Mouse (Mus musculus): Measurements from ENCODE around the gene Zfp26. TPM values are rescaled to one million over a fixed set of nuclear protein-coding genes. Genes with fewer than 3 reads are reported as not detected.

Zfp26 gene
- 25.5 and 25.6 TPM in 2 replicates for polyA plus RNA-seq (2016; fragmentation: Nextera tagmentation; extraction: Ambion mirVana)

DNA sequence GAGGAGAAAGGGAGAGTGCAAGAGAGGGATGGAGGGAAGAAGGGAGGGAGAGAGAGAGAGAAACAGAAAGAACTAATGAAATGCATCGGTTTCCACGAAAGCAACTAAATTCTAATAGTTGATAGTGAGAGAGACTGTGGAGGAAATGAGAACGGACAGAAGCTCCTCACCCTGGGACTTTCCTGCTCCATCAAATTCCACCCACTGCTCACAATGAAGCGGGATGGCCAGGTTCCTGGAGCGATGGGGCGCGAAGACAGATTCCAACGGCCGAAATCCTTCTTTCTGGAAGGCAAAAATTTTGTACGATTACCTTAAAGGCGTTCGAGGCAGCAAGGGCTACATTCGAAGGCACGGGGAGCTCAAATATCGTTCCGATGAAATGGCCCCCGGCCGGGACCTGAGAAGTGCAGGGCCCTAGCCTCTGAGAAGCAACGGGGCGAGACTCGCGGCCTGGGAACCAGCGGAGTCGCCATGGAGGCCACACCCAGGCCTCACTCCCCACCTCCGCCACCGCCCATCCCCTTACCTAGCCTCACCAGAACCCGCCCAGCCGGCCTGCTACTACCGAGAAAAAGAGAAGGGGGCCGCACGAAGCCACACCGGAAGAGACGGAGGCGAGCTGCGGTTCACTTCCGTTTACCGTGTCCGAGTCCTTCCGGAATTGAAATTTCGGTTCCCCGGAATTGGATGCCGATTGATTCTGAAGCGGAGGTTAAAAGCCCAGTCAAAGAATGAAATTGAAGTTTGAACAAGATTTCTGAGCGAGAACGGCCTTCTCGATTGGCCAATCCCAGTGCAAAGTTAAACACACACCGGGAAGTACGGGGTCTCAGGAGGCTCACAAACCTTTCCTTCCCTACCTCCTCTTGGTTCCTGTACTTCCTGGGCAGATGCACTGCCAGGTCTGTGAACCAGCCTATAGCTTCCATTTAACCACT, at the start of gene Zfp26:
TSS of gene Zfp26 (minus strand) at position 786 of the 941 bp plus-strand sequence.
- peaks cover 8% of the 10 kb centered on the region for H3K4me1 ChIP-seq
- no peaks in the 10 kb centered on the region for H3K9me3 ChIP-seq
- under 1% methylated on average over 48 of the region's 48 CpGs for WGBS
- peaks cover 24% of the 10 kb centered on the region for H3K36me3 ChIP-seq
- peak within 1 kb of the TSS; percentile 60; the same call in 1 of the 2 replicates for H3K27ac ChIP-seq
- no peaks in the 10 kb centered on the region; the same call in 1 of the 2 replicates for H3K27me3 ChIP-seq (replicated peaks)
- H3K4me3 ChIP-seq, result peak within 1 kb of the TSS; percentile 78
- H3K4me2 ChIP-seq (replicated peaks), result peak within 1 kb of the TSS; percentile 83
- peak within 1 kb of the TSS; percentile 91 for H3K9ac ChIP-seq
- ATAC-seq (ENCODE audit: low FRiP score, low read depth), result peak; percentile 87

- Histone ChIP-seq H3K9ac (no peak overlapping the region), H3K9me3 (no peaks in the 10 kb centered on the region), H3K36me3 (peaks cover 48% of the 10 kb centered on the region), H3K4me2 (replicated peaks) (no peak overlapping the region), H3K27me3 (replicated peaks) (no peaks in the 10 kb centered on the region), H3K27ac (no peak overlapping the region), H3K4me3 (no peak overlapping the region), H3K4me1 (peaks cover 3% of the 10 kb centered on the region)
- 78% methylated on average over 3 of the region's 3 CpGs for WGBS
- no peak for ATAC-seq (ENCODE audit: low FRiP score, low read depth)
These were observed 49.7 kb upstream of the Zfp26 start for GRCm38 (mm10) chr9:20509676-20510075.

- peaks cover 74% of the 10 kb centered on the region for H3K36me3 ChIP-seq
- ATAC-seq (ENCODE audit: low FRiP score, low read depth), result no peak
- H3K27me3 ChIP-seq (replicated peaks), result no peaks in the 10 kb centered on the region
- no peak overlapping the region for H3K9ac ChIP-seq
- no peak overlapping the region for H3K4me2 ChIP-seq (replicated peaks)
- H3K4me1 ChIP-seq, result no peaks in the 10 kb centered on the region
- 93% methylated on average over 5 of the region's 5 CpGs for WGBS
- no peak overlapping the region for H3K4me3 ChIP-seq
- no peaks in the 10 kb centered on the region for H3K9me3 ChIP-seq
- no peak overlapping the region for H3K27ac ChIP-seq
These were observed 44.8 kb upstream of the Zfp26 start for GRCm38 (mm10) chr9:20504801-20505200.

- Histone ChIP-seq H3K36me3 (peaks cover 26% of the 10 kb centered on the region), H3K4me2 (replicated peaks) (peak overlapping the region; percentile 82), H3K9me3 (no peaks in the 10 kb centered on the region), H3K4me3 (peak overlapping the region; percentile 70), H3K27me3 (replicated peaks) (no peaks in the 10 kb centered on the region), H3K4me1 (peaks cover 26% of the 10 kb centered on the region; the same call in 1 of the 2 replicates), H3K27ac (peak overlapping the region; percentile 75), H3K9ac (peak overlapping the region; percentile 76)
- WGBS, result 8% methylated on average over 9 of the region's 9 CpGs
- ATAC-seq (ENCODE audit: low FRiP score, low read depth), result no peak
These were observed 33.3 kb upstream of the Zfp26 start for GRCm38 (mm10) chr9:20493281-20493680.

DNA sequence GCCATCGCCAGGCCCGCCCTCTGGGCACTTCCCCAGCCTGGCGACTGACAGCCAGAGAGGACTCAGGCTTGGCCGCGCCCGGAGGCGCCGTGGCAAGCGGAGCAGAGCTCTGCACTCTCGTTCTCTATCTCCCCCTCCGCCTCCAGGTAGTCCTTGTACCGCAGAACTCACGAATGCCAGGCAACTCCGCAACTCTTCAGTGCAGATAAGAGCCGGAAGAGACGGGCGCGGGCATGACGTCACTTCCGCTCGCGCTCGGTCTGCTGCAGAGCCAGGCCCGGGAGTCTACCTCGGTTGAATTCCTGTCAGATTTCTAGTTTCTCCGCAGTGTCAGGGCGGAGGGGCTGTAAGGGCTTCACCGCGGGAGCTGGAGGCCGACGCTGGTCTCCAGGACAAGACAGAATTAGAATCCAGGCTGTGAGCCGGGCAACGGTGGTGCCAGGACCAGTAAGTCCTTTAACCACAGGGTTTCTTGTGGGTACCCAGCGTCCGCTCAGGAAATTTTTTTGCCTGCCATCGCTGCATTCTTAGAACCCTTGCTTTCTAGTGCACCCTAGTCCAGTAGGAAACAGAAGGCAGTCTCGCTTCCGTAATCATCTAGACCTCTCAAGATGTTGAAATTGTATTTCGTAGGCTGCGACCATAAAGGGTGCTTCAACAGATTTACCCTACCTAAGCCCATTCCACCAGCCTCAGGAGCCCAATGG, 32.7 kb upstream of the Zfp26 start, which contains the start of gene Zfp426:
TSS of gene Zfp426 (minus strand) at position 220 of the 707 bp plus-strand sequence.
- peak within 1 kb of the TSS; percentile 82 for H3K4me2 ChIP-seq (replicated peaks)
- peaks cover 26% of the 10 kb centered on the region; the same call in 1 of the 2 replicates for H3K4me1 ChIP-seq
- H3K27me3 ChIP-seq (replicated peaks), result no peaks in the 10 kb centered on the region
- H3K4me3 ChIP-seq, result peak within 1 kb of the TSS; percentile 70
- 2% methylated on average over 40 of the region's 40 CpGs for WGBS
- peak within 1 kb of the TSS; percentile 75 for H3K27ac ChIP-seq
- H3K9me3 ChIP-seq, result no peaks in the 10 kb centered on the region
- peak within 1 kb of the TSS; percentile 76 for H3K9ac ChIP-seq
- ATAC-seq (ENCODE audit: low FRiP score, low read depth), result peak; percentile 95
- peaks cover 20% of the 10 kb centered on the region for H3K36me3 ChIP-seq

GRCm38 (mm10) chr9:20491858-20492526, 32.0 kb upstream of the Zfp26 start:
- Histone ChIP-seq H3K27me3 (replicated peaks) (no peaks in the 10 kb centered on the region), H3K4me1 (peaks cover 26% of the 10 kb centered on the region; the same call in 1 of the 2 replicates), H3K9ac (peak overlapping the region; percentile 76), H3K9me3 (no peaks in the 10 kb centered on the region), H3K4me3 (peak overlapping the region; percentile 70), H3K36me3 (peaks cover 17% of the 10 kb centered on the region), H3K4me2 (replicated peaks) (peak overlapping the region; percentile 82), H3K27ac (peak overlapping the region; percentile 75)
- no peak for ATAC-seq (ENCODE audit: low FRiP score, low read depth)
- 13% methylated on average over 20 of the region's 20 CpGs for WGBS

DNA sequence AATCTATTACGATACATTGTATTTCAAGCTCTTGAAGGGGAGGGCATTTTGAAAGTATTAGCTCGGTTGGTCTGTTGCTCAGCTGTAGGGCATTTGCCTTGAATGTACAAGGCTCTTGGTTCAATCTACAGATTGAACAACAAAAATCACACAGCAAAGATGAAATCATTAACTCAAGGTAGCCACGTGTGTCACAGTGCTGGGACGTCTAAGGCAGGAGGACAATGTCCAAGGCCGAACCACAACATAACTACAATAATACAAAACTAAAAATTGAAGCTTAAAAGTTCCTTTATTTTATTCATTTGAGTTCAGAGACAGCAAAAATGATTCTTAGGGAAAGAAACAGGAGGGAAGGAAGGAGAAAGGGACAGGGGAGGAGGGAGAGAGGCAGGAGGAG, 29.6 kb upstream of the Zfp26 start:
- ATAC-seq (ENCODE audit: low FRiP score, low read depth), result no peak
- H3K36me3 ChIP-seq, result peaks cover 19% of the 10 kb centered on the region
- 88% methylated on average over 5 of the region's 5 CpGs for WGBS

DNA sequence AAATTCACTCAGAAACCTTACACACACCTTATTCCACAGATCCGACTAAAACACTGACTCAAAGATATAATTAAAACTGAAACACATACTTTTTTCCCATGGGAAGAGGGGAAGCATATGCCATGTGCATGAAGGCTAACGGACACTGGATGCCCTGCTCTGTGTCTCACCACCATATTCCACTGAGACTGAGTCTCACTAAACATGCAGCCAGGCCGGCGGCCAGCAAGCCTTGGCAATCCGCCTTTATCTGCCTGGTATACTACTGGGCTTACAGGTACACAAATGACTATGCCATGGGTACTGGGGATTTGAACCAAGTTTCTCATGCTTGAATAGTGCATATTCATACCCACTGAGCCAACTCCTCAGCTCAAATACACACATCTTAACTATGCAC, 19.4 kb upstream of the Zfp26 start:
- WGBS, result 93% methylated on average over 5 of the region's 5 CpGs
- Histone ChIP-seq H3K4me3 (no peak overlapping the region), H3K36me3 (peaks cover 55% of the 10 kb centered on the region), H3K4me2 (replicated peaks) (no peak overlapping the region), H3K9me3 (no peaks in the 10 kb centered on the region), H3K27me3 (replicated peaks) (no peaks in the 10 kb centered on the region), H3K9ac (no peak overlapping the region), H3K27ac (no peak overlapping the region), H3K4me1 (no peaks in the 10 kb centered on the region)
- ATAC-seq (ENCODE audit: low FRiP score, low read depth), result no peak

More for the DNA sequence above, 29.6 kb upstream of the Zfp26 start:
- Histone ChIP-seq H3K9me3 (no peaks in the 10 kb centered on the region), H3K4me3 (no peak overlapping the region), H3K4me2 (replicated peaks) (no peak overlapping the region), H3K9ac (no peak overlapping the region), H3K27me3 (replicated peaks) (no peaks in the 10 kb centered on the region), H3K4me1 (peaks cover 26% of the 10 kb centered on the region; the same call in 1 of the 2 replicates), H3K27ac (no peak overlapping the region)

DNA sequence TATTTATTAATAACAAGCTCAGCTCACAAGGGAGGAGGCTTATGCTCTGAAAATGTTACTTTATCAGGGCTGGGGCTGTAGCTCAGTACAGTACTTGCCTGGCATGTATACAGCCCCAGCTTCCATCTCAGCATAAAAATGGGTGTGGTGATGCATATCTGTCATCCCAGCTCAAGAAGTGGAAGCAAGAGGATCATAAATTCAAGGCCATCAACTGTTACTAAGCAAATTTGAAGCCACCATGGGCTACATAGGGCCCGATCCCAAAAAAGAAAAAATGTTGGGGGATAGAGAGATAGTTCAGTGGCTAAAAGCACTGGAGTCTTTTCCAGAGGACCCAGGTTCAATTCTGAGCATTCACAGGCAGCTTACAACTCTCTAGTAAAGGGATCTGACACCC, 16.7 kb upstream of the Zfp26 start:
- 93% methylated on average over 1 of the region's 1 CpGs for WGBS
- no peak for ATAC-seq (ENCODE audit: low FRiP score, low read depth)
- peaks cover 63% of the 10 kb centered on the region for H3K36me3 ChIP-seq
- H3K4me1 ChIP-seq, result no peaks in the 10 kb centered on the region
- H3K9me3 ChIP-seq, result no peaks in the 10 kb centered on the region
- no peak overlapping the region for H3K4me3 ChIP-seq
- H3K9ac ChIP-seq, result no peak overlapping the region
- H3K4me2 ChIP-seq (replicated peaks), result no peak overlapping the region
- H3K27ac ChIP-seq, result no peak overlapping the region
- no peaks in the 10 kb centered on the region for H3K27me3 ChIP-seq (replicated peaks)

DNA sequence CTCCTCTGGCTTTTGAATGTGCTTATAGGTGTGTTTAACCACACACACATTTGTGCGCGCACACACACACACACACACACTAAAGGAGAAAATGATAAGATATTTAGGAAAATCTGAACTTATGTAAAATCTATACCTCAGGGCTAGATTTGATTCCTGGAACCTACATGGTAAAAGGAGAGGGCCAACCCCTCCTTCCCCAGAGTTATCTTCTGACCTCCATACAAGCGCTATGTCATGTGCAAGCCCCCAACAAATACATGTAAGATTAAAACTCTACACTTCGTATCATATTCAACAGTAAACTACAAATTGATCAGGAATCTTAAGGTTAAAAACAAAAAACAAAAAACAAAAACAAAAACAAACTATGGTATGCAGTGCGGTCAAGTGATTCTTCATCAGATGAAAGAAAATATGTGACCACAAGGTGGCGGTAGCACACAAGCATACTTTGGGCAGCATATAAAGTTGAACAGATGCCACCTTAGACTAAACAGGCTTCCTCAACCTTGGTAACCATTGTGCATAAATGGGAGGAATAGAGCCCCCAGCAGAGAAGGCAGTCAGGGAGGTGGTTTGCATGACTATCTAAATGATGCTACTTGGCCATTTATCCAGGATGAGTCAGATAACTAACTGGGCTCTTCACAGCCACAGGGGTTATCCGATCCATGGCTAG, 6.9 kb upstream of the Zfp26 start:
- Histone ChIP-seq H3K4me2 (replicated peaks) (no peak overlapping the region), H3K4me3 (no peak overlapping the region), H3K27me3 (replicated peaks) (no peaks in the 10 kb centered on the region; the same call in 1 of the 2 replicates), H3K9ac (no peak overlapping the region), H3K9me3 (peaks cover 11% of the 10 kb centered on the region), H3K36me3 (peaks cover 33% of the 10 kb centered on the region), H3K27ac (no peak overlapping the region), H3K4me1 (no peaks in the 10 kb centered on the region)
- ATAC-seq (ENCODE audit: low FRiP score, low read depth), result peak; percentile 48; the same call in 1 of the 2 replicates
- 58% methylated on average over 7 of the region's 7 CpGs for WGBS

GRCm38 (mm10) chr9:20453647-20454046, 6.3 kb downstream of the Zfp26 start:
- no peak overlapping the region for H3K27ac ChIP-seq
- H3K4me3 ChIP-seq, result no peak overlapping the region
- no peak for ATAC-seq (ENCODE audit: low FRiP score, low read depth)
- no peak overlapping the region for H3K4me2 ChIP-seq (replicated peaks)
- H3K9me3 ChIP-seq, result no peaks in the 10 kb centered on the region
- peaks cover 44% of the 10 kb centered on the region for H3K36me3 ChIP-seq
- peaks cover 3% of the 10 kb centered on the region for H3K4me1 ChIP-seq
- H3K27me3 ChIP-seq (replicated peaks), result no peaks in the 10 kb centered on the region
- no peak overlapping the region for H3K9ac ChIP-seq
- WGBS, result 84% methylated on average over 4 of the region's 4 CpGs

Data from neural tube, embryonic 12.5 days (tissue).